In genomic region chr7:89891856-89892255, GRCm38 (mm10) we compare ENCODE assay signal across 9 mouse cellular contexts. TPM values are rescaled to one million over a fixed set of nuclear protein-coding genes. Genes with fewer than 3 reads are reported as not detected.
DNase-seq lines count a peak whose midpoint lies in the region; ATAC-seq and TF ChIP-seq lines count a peak whose summit lies in the region.
"Had no signal": no experiment of that assay in that cellular context is flagged by ENCODE, and none has a peak within 500 bp of the region (broad histone marks: within the 10 kb centered on the region; RNA-seq: fewer than 3 reads in every experiment).

No protein-coding gene starts in this region.

- TF ChIP-seq EP300 in heart, postnatal 0 days (IDR thresholded peaks at IDR 0.05; ENCODE audit: low read depth) = no peak

- 0 out of 2 replicates have a peak, but pooled peaks cover 2% of the 10 kb centered on the region for H3K9me3 ChIP-seq in heart, postnatal 0 days (replicated peaks; ENCODE audit: control insufficient read depth, low read length)
- H3K9me3 ChIP-seq in heart, embryonic 12.5 days (replicated peaks) = no peaks in the 10 kb centered on the region
- H3K9me3 ChIP-seq: hindbrain, embryonic 15.5 days had no signal

- H3K27me3 ChIP-seq in heart, postnatal 0 days (ENCODE audit: control insufficient read depth, insufficient read depth, low read length) = no peaks in the 10 kb centered on the region
- H3K27me3 ChIP-seq in heart, embryonic 12.5 days (replicated peaks) = no peaks in the 10 kb centered on the region
- H3K27me3 ChIP-seq: hindbrain, embryonic 15.5 days had no signal

- TF ChIP-seq CTCF in heart, postnatal 0 days (IDR thresholded peaks at IDR 0.05; ENCODE audit: low read depth) = peak; percentile 21; the same call in 1 of the 2 replicates
- TF ChIP-seq CTCF in brain, embryonic 14.5 days (IDR thresholded peaks at IDR 0.05; ENCODE audit: borderline replicate concordance, extremely low read depth, insufficient read depth, insufficient read length) = peak; percentile 29; the same call in 1 of the 2 replicates

- TF ChIP-seq POLR2A in brain, embryonic 14.5 days (IDR thresholded peaks at IDR 0.05; ENCODE audit: borderline replicate concordance, extremely low read depth, insufficient read depth, insufficient read length, poor library complexity, severe bottlenecking) = no peak

- no peak for ATAC-seq in heart, postnatal 0 days (ENCODE audit: insufficient read depth, low read depth)
- ATAC-seq in heart, embryonic 12.5 days (ENCODE audit: insufficient number of reproducible peaks, low FRiP score) = no peak

- WGBS in heart, postnatal 0 days = 38% methylated on average over 4 of the region's 4 CpGs
- 38% methylated on average over 4 of the region's 4 CpGs for WGBS in heart, embryonic 12.5 days

- no peak overlapping the region for H3K9ac ChIP-seq in heart, postnatal 0 days (replicated peaks; ENCODE audit: low read depth, low read length)
- H3K9ac ChIP-seq in heart, embryonic 12.5 days = no peak overlapping the region
- H3K9ac ChIP-seq: hindbrain, embryonic 15.5 days had no signal

- H3K27ac ChIP-seq in heart, postnatal 0 days (ENCODE audit: low read depth) = no peak overlapping the region
- no peak overlapping the region for H3K27ac ChIP-seq in heart, embryonic 12.5 days (ENCODE audit: poor library complexity, severe bottlenecking)
- H3K27ac ChIP-seq: hindbrain, embryonic 15.5 days had no signal

- DNase-seq in heart, postnatal 0 days (ENCODE audit: low spot score) = no peak
- peak; percentile 11 for DNase-seq in right cerebral cortex, postnatal 4 days
- DNase-seq in right cerebral cortex, postnatal 36 days (ENCODE audit: low spot score in 2 of 2) = no peak
- DNase-seq in brain, embryonic 14.5 days (ENCODE audit: low read depth) = no peak
- DNase-seq in retina, embryonic 14.5 days (ENCODE audit: low spot score) = peak; percentile 64
- no peak for DNase-seq in spleen, postnatal 36 days (ENCODE audit: low spot score in 2 of 2)
- DNase-seq in urinary bladder, adult 2 months (ENCODE audit: low spot score) = no peak

- H3K4me3 ChIP-seq in heart, postnatal 0 days (ENCODE audit: low read depth, low read length) = no peak overlapping the region
- no peak overlapping the region for H3K4me3 ChIP-seq in heart, embryonic 12.5 days
- H3K4me3 ChIP-seq: hindbrain, embryonic 15.5 days had no signal

- H3K4me2 ChIP-seq in heart, postnatal 0 days (ENCODE audit: low read depth, low read length) = no peak overlapping the region
- no peak overlapping the region for H3K4me2 ChIP-seq in heart, embryonic 12.5 days
- H3K4me2 ChIP-seq: hindbrain, embryonic 15.5 days had no signal

- no peaks in the 10 kb centered on the region for H3K4me1 ChIP-seq in heart, postnatal 0 days (ENCODE audit: control insufficient read depth, insufficient read depth)
- no peaks in the 10 kb centered on the region for H3K4me1 ChIP-seq in heart, embryonic 12.5 days (replicated peaks)
- H3K4me1 ChIP-seq: hindbrain, embryonic 15.5 days had no signal

- no peaks in the 10 kb centered on the region for H3K36me3 ChIP-seq in heart, postnatal 0 days (replicated peaks; ENCODE audit: control insufficient read depth, insufficient read depth, low read length)
- H3K36me3 ChIP-seq in heart, embryonic 12.5 days = no peaks in the 10 kb centered on the region
- H3K36me3 ChIP-seq: hindbrain, embryonic 15.5 days had no signal

RNA-seq across cellular contexts. Expression of gene Ccdc81, which starts 11.6 kb away (rescaled TPM):
- total RNA-seq in heart, postnatal 0 days (2014; rRNA removed; ENCODE audit: low replicate concordance) = not detected in 2 replicates
- 0.04 TPM in 1 of 2 replicates, not detected in the other for polyA plus RNA-seq in heart, postnatal 0 days (2015; fragmentation: Nextera tagmentation; extraction: Ambion mirVana)
- polyA plus RNA-seq in heart, embryonic 12.5 days (2016; fragmentation: Nextera tagmentation; extraction: Ambion mirVana) = 0.06 TPM in 1 of 2 replicates, not detected in the other
- 0.50 and 1.1 TPM in 2 replicates for polyA plus RNA-seq in brain, embryonic 14.5 days (2012; rRNA removed)
- polyA plus RNA-seq in urinary bladder, adult 2 months (2012; rRNA removed) = 0.04 and 0.12 TPM in 2 replicates

RNA-seq across cellular contexts. Expression of gene Hikeshi, which starts 49.1 kb away (rescaled TPM):
- total RNA-seq in heart, postnatal 0 days (2014; rRNA removed; ENCODE audit: low replicate concordance) = 22.6 and 120 TPM in 2 replicates
- 90.9 and 103 TPM in 2 replicates for polyA plus RNA-seq in heart, postnatal 0 days (2015; fragmentation: Nextera tagmentation; extraction: Ambion mirVana)
- polyA plus RNA-seq in heart, embryonic 12.5 days (2016; fragmentation: Nextera tagmentation; extraction: Ambion mirVana) = 112 TPM in 2 replicates
- polyA plus RNA-seq in brain, embryonic 14.5 days (2012; rRNA removed) = 81.1 and 91.4 TPM in 2 replicates
- polyA plus RNA-seq in urinary bladder, adult 2 months (2012; rRNA removed) = 65.4 and 65.9 TPM in 2 replicates

Comparison
In these comparisons a context has a peak if more than half of its experiments do, and no peak if none do; other contexts are left out.
1. DNase-seq: peak in right cerebral cortex, postnatal 4 days (single experiment) and retina, embryonic 14.5 days (single experiment); none in heart, postnatal 0 days (single experiment), right cerebral cortex, postnatal 36 days (0 of 2), brain, embryonic 14.5 days (single experiment), spleen, postnatal 36 days (0 of 2) and urinary bladder, adult 2 months (single experiment).